Mouse (Mus musculus) monocyte, adult 2 months (primary cell): Measurements from ENCODE around the gene Edf1.

Experiments
- DNase-seq, 2 experiments: peaks; one replicate each; pipeline ENCODE4 v3.0.0; 2022; ENCODE audit warnings: low spot score in 2 of 2, low read depth in 1 of 2

Edf1 gene

DNA sequence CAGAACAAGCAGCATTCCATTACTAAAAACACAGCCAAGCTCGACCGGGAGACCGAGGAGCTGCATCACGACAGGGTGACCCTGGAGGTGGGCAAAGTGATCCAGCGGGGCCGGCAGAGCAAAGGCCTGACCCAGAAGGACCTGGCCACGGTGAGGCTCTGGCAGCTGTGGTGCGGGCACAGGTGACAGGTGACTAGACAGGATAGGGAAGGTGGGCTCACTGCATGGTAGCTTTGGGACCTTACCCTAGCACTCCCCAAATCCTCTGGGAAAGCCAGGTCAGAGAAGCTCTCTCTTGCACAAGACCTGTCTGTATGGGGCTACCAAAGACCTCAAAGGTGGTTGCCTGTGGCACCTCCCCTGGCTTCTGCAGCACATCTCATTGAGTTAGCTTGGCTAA, 2.9 kb downstream of the Edf1 start:
- DNase-seq = no peak

DNA sequence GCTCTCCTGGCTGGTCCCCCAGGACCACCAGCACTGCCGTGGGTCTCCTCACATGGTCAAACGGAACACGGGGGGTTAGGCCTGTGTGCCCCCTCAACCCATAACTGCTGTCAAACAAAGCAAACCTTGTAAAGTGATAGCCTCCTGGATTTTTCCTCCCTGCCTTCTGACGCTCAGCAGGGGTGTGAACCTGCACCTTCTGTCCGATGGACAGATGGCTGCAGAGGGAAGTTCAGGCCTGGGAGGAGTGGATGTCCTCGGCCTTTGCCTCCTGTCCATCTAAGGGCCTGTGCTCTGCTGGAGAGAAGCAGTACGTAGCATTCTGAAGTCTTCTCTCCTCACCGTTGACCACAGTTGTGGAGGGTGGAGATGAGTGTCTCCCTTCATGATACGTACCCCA, 4.3 kb downstream of the Edf1 start:
- DNase-seq = no peak

DNA sequence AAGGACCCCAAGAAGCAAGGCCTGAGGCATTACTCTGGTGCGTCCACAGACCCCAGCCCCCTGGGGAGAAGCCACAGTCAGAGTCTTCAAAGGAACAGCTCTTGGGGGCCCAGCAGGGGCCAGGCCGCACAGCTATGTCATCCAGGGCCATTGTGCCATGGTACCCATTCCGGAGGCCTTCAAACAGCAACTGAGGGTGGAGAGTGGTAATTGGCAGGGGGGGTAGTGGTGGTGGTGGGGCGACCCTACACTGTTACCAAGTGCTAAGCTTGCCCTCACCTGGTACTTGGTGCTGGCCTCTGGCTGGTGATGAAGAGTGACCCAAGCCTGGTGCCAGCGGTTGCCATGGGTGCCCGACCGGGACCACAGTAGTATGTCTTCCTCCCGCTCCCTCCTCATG, 8.1 kb downstream of the Edf1 start:
- DNase-seq = no peak

DNA sequence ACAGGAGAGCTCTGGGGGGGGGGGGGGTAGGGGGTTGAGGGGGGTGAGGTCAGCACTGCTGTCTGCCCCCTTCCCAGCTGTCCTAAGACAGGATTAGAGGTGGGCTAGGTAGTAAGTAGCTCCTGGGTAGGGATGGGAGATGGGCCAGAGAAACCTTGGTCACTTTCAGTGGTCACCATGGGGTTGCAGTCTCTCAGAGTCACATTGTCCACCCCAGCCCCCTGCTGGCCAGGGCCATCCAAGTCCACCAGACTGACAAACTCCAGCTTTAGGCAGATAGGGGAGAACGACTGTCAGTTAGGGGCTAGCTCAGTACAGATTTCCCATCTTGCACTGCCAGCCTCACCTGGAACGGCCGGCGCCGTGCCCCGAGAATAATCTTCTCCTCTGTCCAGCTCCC, 8.9 kb downstream of the Edf1 start:
- no peak for DNase-seq

DNA sequence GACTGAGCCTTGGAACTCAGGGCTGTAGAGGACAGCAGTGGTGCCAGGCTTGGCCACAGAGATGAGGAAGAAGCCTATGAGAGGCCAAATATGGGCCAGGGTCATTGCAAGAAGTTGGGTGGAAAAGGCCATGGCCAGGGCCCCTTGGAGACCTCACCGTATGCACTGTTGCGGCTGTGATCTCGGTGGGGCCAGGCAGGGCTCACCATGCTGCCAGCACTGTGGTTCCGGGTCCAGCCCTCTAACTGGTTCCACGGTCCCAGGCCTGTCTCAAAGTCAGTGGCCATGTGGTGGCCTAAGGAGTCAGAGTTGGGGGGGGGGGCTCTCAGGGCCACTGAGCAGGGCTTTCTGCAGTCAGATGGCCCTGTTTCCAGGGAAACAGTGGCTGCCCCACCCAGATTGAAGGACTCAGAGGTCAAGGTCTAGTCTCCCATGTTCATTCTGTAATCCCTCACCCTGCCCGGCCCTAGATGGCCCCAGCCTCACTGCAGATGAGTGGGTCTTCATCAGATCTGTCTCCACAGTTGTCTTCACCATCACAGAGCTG, 10.9 kb downstream of the Edf1 start:
- DNase-seq = no peak

DNA sequence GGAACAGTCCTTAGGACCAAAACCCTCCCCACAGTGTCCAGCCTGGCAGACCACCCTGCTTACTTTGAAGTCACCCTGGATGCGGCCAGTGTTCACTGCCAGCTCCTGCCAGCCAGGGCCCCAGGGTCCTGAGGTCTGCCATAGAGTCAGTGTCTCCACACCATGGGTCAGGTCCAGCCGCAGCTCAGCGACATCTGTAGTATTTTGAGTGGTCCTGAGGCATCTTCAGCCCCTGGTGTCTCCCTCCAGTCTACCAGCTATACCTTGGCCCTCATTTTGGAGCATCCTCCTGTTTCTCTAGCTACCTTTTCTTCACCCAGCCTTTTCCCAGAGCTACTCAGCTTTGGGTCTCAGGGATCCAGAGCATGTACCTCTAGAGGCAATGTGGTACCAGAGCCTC, 11.7 kb downstream of the Edf1 start:
- DNase-seq = no peak

DNA sequence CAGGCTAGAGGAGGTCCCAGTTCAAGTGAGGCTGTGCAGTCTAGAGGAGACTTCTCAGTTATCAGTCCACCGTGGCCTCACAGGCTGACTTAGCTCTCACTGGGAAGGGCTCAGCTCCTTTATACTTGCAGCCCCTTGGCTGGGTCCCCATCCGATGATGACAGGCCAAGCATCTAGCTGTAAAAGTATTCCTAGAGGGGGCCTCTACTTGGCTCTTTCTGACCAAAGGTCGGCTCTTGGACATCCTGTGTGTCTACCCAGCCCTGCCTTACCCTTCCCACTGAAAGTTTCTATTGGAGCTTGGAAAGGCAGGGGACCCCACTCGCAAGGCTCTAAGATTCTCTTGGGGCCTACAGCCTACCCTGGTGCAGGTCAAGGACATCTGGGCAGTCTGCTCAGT, 13.6 kb downstream of the Edf1 start:
- no peak for DNase-seq

DNA sequence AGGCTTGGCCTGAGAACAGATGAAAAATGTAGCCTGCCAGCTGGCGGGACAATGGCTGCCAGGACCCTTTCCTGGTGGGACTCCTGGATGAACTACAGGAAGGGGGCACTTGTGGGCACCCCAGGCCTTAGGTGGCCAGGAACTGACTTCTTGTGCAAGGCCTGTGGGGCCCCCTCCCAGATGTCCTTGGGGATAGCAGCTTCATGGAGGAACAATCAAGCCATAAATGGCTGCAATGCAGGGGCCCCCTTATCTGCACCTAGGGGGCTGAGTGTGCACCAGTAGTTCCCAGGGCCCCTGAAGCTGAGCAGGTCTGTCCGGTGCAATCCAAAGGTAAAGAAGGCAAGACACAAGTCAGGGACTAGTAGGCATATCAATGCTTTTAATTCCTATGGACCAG, 15.4 kb downstream of the Edf1 start:
- DNase-seq = no peak

DNA sequence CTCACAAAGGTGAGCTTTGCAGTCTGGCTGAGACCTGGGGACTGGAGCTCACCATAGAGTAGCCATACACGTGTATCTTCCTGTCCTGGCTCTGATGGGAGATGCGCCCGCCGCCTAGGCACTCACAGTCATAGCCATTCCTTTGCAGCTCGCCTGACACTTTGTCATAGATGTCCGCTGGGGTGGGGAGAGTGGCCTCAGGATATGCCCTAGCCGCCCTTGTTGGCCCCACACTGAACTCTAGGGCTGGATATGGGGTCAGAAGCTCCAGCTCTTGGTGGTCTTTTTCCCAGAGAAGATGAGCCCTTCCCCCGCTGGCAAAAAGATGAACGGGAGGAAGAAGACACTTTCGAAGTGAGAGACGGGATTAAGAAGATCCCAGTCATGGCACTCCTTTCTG, 16.5 kb downstream of the Edf1 start:
- no peak for DNase-seq

DNA sequence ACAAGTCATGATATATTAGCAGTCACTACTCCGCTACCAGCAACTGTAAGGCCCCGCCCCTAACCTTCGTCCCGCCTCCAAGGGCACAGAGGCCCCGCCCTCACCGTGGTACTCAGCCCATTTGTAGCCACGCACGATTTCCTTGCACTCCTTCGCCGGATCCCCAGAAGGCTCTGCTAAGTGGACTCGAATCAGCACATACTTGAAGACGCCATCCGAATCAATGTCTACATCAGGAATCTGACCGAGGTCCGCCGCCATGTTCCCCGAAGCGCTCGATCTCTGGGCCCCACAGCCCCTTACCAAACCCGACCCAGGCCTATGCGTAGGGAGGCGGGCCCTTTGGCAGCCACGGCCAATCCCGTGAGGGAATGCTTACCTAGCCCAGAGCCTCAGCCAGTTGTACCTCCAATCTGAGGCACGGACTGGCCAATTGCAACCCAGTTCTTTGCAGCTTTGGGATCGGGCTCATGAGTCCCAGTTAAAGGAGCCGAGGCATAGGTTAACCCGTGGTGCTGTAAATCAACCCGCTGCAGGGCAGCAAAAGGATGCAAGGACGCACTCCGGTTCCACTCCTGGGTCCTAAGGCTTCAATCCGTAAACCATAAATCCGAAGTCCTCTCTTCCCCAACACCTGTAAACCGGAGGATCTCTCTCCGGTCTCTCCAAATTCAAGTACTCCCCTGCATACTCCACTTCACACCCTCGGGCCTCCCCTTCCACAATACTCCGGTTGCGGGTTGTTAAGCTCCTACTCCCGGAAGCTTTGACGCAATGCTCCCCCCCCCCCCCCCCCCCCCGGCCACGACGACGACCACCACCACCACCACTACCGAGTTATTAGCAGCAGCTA, 17.2 kb downstream of the Edf1 start, which contains the start of the genes Mamdc4 and Phpt1:
Gene Mamdc4, minus strand, starts transcription at position 267 of the 853 bp plus-strand sequence.
Gene Phpt1, minus strand, starts transcription at position 646 of the 853 bp plus-strand sequence.
- DNase-seq = peak; percentile 84 to 95

DNA sequence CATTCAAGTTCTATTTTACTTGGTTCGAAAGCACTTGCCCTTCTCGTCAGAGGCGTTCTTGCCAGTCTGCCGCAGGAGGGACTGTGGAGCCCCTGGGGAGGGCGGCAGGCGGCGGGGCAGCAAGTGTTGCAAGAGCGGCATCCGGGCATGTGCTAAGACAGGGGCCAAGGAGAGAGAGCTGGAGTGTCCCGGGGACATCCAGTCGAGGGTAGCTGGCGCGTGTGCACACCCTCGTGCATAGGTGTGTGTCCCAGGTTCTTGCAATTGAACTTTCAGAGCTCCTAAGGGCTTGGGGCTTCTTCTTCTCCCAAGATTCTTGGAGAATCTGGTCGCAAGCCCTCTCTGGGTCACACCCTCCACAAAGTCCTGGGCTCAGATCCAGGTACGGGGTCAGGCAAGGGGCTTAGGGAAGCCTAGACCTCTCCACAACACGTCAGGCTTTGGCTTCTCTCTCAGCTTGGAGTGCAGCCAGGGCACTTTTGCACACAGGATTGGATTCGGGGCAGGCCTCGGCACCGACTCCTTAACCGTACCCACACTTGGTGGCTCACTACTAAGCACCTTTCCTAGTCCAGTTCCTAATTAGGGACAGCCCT, 17.9 kb downstream of the Edf1 start:
- no peak for DNase-seq

DNA sequence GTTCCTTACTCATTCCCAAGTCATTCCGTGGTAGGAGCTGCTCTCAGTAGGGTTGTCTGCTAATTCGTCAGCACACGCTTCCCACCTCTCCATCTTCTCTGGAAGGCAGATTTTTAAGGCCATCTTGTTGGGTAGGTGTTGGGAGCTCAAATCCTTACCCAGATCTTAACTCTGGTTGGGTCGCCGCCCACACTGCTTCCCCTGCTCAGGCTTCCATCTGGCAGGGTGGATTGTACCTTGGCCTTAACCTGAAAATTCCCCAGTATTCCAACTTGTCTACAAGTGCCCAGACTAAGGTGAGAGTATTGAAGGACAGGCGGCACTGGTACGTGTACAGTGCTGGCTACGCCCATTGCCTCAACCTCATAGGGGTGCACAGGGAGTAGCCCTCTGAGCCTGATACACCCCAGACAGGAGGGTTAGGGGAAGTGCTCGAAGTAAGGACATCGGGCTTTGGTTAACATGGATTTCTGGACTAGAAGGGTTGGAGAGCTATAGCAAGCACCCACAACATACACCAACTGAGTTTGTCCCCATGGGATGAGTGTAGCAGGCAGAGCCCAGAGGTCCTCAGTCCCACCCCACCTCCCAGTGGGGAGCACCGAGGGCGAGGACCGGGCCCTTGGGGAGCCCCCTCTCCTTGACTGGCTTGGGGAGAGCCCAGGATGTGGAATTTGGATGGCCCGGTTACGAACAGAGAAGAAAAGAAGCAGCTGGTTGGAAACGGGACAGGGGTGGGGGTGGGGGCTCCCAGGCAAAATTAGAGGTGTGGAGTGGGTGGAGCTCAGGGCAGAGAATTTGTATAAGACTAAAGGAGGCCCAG, 18.6 kb downstream of the Edf1 start:
- no peak for DNase-seq

DNA sequence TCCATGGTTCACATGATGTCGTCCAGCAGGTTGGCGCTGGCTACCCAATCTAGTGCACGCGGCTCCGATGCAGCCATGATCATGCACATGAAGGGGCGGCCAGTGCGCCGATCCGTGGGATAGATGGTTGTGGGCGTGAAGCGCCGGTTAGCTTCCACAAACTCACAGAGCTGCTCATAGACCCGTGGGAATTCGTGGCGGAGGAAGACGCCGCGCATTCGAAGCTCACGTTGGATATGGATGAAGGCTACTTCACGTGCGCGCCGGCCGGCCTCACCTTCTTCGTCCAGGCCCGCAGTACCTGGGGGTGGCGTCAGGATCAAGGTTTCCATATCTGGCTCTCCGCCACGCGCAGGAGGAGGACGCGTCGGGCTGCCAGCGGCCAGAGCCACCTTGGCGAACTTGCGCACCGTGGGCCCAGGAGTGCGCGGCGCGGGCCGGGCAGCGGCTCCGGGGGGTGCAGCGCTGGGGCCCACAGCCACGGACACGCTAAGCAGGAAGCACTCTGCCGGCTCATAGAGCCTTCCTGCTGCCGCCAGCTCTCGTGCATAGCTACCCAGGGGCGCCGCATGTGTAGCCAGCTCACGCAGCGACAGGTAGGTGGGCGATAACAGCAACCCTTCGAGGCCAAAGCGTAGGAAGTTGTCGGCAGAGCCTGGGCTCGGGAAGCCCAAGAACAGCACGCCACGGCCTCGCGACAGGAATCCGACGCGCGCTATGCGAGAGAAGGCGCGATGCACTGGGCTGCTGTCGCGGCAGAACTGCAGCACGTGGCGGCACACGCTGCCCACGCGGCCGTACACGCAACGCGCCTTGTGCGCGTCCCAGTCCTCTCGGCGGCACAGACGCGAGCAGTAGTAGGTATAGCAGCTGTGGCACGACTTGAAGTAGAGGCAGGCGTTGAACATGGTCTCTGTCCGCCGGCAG, 19.6 kb downstream of the Edf1 start:
- no peak for DNase-seq

DNA sequence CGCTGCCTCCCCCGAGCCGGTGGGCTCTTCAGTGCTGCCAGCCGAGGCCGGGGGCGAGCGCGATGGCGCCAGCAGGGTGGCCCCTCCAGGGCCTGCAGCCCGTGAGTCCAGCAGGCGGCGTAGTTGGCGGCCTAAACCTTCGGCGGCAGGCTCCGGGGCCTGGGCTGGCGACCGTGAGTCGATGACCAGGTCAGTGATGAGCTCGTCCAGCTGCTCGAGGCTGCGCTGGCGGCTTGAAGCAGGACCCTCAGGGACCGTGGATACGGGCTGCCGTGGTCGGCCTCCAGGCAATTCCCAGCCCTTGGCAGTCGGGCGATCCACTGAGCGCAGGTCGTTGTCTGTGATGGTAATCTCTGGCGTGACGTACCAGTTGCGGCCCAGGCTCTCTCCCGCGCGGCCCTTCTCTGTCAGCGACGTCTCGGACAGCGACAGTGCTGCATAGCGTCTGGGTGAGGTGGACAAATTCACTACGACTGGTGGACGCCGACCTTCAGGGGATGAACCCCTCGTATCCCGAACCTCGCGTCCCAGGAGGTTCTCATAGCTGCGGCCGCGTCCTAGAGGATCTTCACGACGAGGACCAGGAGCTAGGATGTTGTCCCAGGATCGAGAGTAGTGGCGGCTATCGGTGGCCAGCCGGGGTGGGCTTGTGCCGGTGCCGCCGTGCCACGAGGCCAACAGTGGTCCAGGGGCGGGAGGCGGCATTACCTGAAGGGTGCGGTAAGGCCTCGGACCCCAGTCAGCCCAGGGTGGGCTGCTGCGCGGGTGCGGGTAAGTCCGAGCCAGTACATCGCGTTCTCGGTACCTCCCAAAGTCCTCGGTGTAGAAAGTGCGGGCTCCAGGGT, 20.5 kb downstream of the Edf1 start:
- no peak for DNase-seq

DNA sequence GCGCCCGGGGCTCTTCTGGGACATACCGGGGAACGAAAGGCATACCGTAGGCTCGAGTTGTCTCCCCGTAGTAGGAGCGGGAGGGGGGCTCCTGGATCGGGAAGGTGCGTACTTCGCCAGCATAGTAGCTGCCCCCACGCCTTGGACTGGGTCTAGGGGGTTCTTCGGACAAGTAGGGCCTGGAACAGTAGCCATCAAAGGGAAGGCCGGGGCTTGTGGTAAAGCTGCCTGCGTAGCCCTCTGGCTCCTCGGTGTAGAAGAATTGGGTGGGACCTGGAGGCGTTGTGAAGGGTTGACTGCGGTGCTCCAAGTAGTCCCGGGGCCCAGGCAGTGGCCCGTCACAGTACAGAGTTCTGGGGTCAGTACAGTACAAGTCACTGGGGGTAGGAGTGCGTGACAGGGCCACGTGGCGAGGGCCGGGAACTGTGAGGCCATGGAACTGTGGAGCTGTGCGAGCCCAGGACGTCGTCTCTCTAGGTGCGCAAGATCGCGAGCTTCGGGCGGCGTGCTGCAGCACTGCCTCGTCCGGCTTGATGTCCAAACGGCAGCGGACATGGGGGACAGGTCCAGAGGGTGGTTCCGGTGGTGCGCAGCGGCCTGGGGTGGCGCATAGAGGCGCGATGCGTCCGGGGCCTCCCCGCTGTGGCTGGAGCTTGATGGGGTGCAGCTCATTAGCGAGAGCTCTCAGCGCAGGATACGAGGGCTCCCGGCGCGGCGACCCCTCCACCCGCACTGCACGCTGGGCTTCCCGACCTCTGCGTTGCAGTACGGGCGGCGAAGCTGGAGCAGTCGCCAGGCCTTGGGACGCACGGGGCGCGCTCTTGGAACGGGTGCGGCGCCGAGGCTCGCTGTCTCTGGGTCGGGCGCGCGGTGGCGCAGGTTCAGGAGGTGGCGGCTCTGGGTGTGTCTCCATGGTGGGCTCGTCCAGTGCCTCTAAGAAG, 21.4 kb downstream of the Edf1 start:
- no peak for DNase-seq

DNA sequence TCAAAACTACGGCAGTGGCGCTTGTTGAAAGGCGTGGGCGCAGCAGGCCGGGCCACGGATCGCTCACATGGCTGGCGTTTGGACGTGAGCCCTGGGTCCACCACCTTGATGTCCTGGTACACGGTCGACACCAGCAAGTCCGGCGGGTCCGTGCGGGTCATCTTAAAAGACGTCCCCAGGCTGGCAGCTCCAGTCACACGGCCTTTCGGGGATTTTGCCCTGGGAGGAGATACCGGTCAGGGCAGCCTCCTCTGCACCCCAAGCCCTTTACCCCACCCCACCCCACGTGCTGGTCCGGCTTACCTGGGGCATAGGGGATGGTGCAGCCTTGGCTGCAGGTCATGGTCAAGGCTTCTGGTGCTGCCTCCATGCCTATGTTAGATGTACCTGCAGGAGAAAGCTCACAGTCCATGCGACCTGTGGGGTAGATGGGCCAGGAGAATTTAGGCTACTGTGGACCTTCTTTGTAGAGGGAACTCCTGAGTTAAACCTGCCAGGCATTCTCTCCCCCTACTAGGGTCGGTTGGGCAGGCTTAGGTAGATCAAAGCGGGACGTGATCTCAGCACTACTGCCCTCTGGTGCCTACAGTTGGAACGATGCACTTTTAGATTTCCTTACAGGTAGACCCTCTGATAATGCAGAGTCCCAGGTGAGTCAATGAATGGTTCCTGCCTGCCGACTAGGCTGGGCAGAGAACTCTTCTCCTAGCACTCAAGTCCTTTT, 22.3 kb downstream of the Edf1 start:
- DNase-seq = no peak

DNA sequence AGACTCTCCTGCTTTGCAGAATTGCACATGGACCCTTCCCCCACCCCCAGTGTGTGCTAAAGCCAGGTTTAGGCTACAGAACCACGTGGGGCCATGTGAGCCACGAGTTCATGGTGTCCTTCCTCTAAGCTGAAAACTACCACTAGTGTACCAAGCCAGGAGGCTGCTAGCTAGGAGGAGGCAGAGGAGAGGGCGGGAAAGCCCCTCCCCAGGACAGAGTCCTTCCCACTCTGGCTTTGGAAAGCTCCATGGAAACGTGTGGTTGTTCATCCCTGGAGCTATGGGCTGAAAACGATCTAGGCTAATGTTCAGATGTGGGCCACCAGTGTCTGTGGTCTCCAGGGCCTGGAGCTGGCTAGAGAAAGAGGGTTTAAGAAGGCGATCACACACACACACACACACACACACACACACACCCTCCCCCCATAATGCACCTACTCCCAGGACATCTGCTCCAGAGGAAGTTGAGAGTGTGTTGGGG, 23.0 kb downstream of the Edf1 start:
- DNase-seq = no peak
